Mouse (Mus musculus): ENCODE results near the gene Hoxd8. TPM values are rescaled to one million over a fixed set of nuclear protein-coding genes. Genes with fewer than 3 reads are reported as not detected.

The Hoxd8 gene
- polyA plus RNA-seq, 1 experiment from 2014 or later, result 1.5 TPM

GRCm38 (mm10) chr2:74699053-74699430, 5.4 kb upstream of the Hoxd8 start:
- Histone ChIP-seq H3K36me3 (no peaks in the 10 kb centered on the region), H3K4me2 (no peak overlapping the region), H3K4me1 (replicated peaks) (peaks cover 13% of the 10 kb centered on the region), H3K27ac (no peak overlapping the region), H3K4me3 (no peak overlapping the region), H3K9ac (no peak overlapping the region), H3K9me3 (no peaks in the 10 kb centered on the region), H3K27me3 (peaks cover 98% of the 10 kb centered on the region)
- 1% methylated on average over 17 of the region's 17 CpGs for WGBS
- ATAC-seq (ENCODE audit: low FRiP score), result no peak

- no peak overlapping the region for H3K4me3 ChIP-seq
These were observed 4.5 kb upstream of the Hoxd8 start for GRCm38 (mm10) chr2:74699664-74700545.

GRCm38 (mm10) chr2:74700546-74701112, 3.8 kb upstream of the Hoxd8 start:
- Histone ChIP-seq H3K9ac (no peak overlapping the region), H3K4me3 (no peak overlapping the region), H3K36me3 (no peaks in the 10 kb centered on the region), H3K27ac (no peak overlapping the region), H3K4me2 (no peak overlapping the region), H3K27me3 (peaks cover 98% of the 10 kb centered on the region), H3K4me1 (replicated peaks) (peaks cover 23% of the 10 kb centered on the region), H3K9me3 (no peaks in the 10 kb centered on the region)
- no peak for ATAC-seq (ENCODE audit: low FRiP score)
- WGBS, result 1% methylated on average over 22 of the region's 22 CpGs

More at GRCm38 (mm10) chr2:74699664-74700545, 4.5 kb upstream of the Hoxd8 start:
- H3K36me3 ChIP-seq, result no peaks in the 10 kb centered on the region
- no peak overlapping the region for H3K9ac ChIP-seq
- no peak overlapping the region for H3K27ac ChIP-seq
- H3K9me3 ChIP-seq, result no peaks in the 10 kb centered on the region
- no peak for ATAC-seq (ENCODE audit: low FRiP score)
- 2% methylated on average over 23 of the region's 23 CpGs for WGBS
- peaks cover 15% of the 10 kb centered on the region for H3K4me1 ChIP-seq (replicated peaks)
- no peak overlapping the region for H3K4me2 ChIP-seq
- H3K27me3 ChIP-seq, result peaks cover 98% of the 10 kb centered on the region

DNA sequence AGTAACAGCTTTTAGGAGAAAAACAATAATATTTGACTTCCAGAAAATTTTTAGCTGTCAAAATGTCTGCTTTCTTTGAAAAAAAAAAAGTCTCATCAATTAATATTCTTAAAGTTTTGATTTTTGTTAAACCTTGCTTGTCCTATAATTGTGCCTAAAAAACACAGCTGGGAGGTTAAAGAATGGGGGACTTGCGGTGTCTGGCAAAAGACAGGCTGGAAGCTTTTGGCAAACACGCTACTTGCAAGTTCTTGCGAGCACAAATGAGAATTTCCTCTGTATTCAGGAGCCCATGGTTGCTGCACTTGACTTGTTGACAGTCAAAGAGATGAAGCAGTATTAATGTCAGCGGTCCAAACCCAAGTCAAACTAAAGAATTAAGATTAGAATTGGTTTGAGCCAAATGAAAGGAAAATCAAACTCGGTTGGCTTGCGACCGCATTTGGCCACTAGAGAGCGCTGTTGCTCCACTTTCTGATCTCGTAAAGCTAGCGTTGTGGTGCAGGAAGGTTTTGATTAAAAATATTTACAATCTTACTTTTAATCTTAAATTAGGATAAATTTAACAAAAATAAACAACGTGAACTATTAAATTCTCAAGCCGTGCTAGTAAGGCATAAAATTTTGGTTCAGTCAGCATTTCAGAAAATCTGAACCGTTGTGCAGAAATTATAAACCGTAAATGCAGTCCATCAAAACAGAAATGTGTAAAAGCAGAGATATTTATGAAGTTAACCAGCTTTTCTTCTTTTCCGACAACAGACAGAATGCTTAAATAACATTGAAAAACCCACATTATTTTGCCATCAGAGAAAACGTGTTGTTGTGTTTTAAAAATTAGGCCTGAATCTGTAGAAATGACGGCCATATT, 2.2 kb upstream of the Hoxd8 start:
- no peak overlapping the region for H3K4me3 ChIP-seq
- peaks cover 96% of the 10 kb centered on the region for H3K27me3 ChIP-seq
- H3K27ac ChIP-seq, result no peak overlapping the region
- H3K36me3 ChIP-seq, result no peaks in the 10 kb centered on the region
- ATAC-seq (ENCODE audit: low FRiP score), result no peak
- WGBS, result 10% methylated on average over 17 of the region's 17 CpGs
- no peak overlapping the region for H3K4me2 ChIP-seq
- peaks cover 24% of the 10 kb centered on the region for H3K4me1 ChIP-seq (replicated peaks)
- H3K9ac ChIP-seq, result no peak overlapping the region
- H3K9me3 ChIP-seq, result no peaks in the 10 kb centered on the region

DNA sequence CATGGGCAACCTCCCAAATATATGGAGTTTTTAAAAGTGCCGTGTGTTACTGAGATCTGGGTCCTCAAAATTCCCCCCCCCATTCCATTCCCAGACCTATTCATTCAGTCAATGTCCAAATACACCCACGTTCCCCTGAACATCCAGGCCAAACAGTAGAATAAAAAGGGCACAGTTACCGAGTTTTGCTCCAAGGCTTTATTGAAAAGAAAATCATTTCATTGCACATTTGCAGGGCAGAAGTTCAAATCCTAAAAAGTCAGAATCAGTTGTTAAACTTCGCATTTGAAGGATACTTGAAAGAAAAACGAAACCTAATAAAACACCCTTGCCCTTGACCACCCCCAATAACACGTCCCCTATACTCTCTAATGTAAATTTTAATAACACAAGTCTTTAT, 1.6 kb upstream of the Hoxd8 start:
- Histone ChIP-seq H3K9ac (no peak overlapping the region), H3K36me3 (no peaks in the 10 kb centered on the region), H3K4me3 (no peak overlapping the region), H3K4me2 (no peak overlapping the region), H3K9me3 (no peaks in the 10 kb centered on the region), H3K4me1 (replicated peaks) (peaks cover 20% of the 10 kb centered on the region), H3K27ac (no peak overlapping the region), H3K27me3 (peaks cover 96% of the 10 kb centered on the region)
- ATAC-seq (ENCODE audit: low FRiP score), result no peak
- WGBS, result 7% methylated on average over 6 of the region's 6 CpGs

DNA sequence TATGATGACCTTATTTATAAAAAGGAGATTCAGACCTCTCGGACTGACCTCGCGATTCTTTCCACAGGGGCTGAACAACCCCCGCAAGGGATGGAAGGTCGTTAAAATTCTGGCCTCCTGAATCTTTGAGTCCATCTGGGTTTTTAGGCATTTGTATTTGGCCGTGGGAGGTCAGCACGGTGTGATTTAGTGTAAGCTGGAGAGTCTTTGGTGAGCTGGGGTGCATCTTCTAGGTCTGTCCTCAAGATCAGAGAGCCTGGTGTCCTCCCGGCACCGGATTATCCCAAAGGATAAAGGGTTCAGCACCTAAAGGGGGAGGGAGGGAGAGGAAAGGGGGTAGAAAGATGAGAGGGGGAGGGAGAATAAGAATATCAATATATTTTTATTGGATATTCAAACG, 1.1 kb upstream of the Hoxd8 start:
- no peaks in the 10 kb centered on the region for H3K9me3 ChIP-seq
- ATAC-seq (ENCODE audit: low FRiP score), result no peak
- H3K27ac ChIP-seq, result no peak overlapping the region
- no peak overlapping the region for H3K9ac ChIP-seq
- WGBS, result 3% methylated on average over 10 of the region's 10 CpGs
- no peak overlapping the region for H3K4me3 ChIP-seq
- peaks cover 96% of the 10 kb centered on the region for H3K27me3 ChIP-seq
- H3K36me3 ChIP-seq, result no peaks in the 10 kb centered on the region
- H3K4me1 ChIP-seq (replicated peaks), result peaks cover 15% of the 10 kb centered on the region
- H3K4me2 ChIP-seq, result no peak overlapping the region

DNA sequence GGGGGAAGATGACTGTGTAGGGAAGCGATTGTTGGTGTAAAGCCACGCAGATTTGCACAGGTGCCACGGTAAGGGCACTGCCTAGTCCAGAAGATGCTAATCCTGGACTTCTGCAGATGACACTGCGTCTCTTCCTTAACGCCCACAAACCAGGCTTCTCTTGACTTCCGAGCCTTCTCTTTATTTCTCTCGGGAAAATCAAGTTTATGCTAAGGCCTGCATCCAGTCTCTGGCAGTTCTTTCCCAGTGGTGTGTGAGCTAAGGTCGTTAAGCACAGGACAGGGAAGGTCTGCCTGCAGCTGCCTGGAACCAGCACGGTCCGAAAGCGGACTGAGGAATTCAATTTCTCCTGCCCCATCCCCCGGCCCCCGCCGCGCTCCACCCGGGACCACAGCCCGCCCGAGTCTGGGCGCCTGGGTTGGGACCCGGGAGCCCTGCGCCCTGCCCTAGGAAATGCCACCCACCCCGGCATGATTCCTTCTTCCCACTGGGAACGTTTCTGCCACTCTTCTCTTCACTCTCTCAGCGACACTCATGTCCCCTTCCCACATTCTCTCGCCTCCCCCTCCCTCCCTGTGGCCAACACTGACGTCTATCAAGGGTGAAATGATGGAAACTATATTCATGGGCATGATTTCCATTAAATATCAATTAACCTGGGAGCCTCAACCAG, 559 bp upstream of the Hoxd8 start:
- peaks cover 11% of the 10 kb centered on the region for H3K4me1 ChIP-seq (replicated peaks)
- H3K27me3 ChIP-seq, result peaks cover 96% of the 10 kb centered on the region

DNA sequence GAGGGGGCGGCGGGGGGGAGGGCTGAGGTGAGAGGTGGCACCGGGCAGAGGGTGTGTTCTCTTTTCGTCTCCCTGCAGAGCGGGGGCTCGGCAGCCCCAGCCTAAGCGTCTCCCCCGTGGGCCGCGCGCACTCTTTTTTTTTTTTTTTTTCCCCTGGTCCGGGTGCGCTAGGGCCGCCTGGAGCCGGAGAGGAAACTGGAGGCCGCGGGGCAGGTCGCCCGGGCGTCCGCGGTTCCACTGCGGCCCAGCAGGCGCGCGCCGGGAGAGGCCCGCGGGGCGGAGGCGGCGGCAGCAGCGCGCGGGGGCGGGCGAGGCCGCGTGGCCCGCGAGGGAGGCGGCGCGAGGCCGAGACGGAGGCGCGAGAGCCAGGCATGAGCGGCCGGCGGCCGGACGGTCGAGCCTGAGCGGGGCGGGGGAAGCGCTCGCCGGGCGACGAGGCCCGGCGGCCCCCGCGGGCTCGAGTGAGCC, 618 bp downstream of the Hoxd8 start:
- peak overlapping the region; percentile 52 for H3K4me2 ChIP-seq
- H3K27me3 ChIP-seq, result peaks cover 96% of the 10 kb centered on the region
- H3K4me1 ChIP-seq (replicated peaks), result peaks cover 11% of the 10 kb centered on the region
- H3K27ac ChIP-seq, result peak overlapping the region; percentile 53
- no peaks in the 10 kb centered on the region for H3K9me3 ChIP-seq
- peak overlapping the region; percentile 53; the same call in 1 of the 2 replicates for H3K9ac ChIP-seq
- no peak for ATAC-seq (ENCODE audit: low FRiP score)
- WGBS, result under 1% methylated on average over 30 of the region's 66 CpGs
- peak overlapping the region; percentile 37 for H3K4me3 ChIP-seq
- no peaks in the 10 kb centered on the region for H3K36me3 ChIP-seq

More for the DNA sequence above, 559 bp upstream of the Hoxd8 start:
- no peaks in the 10 kb centered on the region for H3K36me3 ChIP-seq
- no peak overlapping the region for H3K27ac ChIP-seq
- H3K4me2 ChIP-seq, result no peak overlapping the region
- no peak overlapping the region for H3K4me3 ChIP-seq
- ATAC-seq (ENCODE audit: low FRiP score), result no peak
- H3K9me3 ChIP-seq, result no peaks in the 10 kb centered on the region
- no peak overlapping the region for H3K9ac ChIP-seq
- WGBS, result 1% methylated on average over 26 of the region's 26 CpGs

DNA sequence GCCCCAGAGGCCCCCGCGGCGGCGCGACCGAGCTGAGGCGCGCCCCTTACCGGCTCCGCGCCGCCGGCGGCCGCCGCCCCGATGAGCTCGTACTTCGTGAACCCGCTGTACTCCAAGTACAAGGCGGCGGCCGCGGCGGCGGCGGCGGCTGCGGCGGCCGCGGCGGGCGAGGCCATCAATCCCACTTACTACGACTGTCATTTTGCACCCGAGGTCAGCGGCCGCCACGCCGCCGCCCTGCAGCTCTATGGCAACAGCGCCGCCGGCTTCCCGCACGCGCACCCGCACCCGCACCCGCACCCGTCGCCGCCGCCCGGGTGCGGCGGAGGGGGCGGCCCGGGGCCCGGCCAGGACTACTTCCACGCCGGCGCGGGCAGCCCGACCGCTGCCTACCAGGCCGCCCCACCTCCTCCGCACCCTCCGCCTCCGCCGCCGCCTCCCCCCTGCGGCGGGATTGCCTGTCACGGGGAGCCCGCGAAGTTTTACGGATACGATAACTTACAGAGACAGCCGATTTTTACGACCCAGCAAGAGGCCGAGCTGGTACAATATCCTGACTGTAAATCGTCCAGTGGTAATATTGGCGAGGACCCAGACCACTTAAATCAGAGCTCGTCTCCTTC, 1.2 kb downstream of the Hoxd8 start:
- peak overlapping the region; percentile 53; the same call in 1 of the 2 replicates for H3K9ac ChIP-seq
- peaks cover 11% of the 10 kb centered on the region for H3K4me1 ChIP-seq (replicated peaks)
- 0% methylated on average over 39 of the region's 85 CpGs for WGBS
- H3K36me3 ChIP-seq, result no peaks in the 10 kb centered on the region
- H3K27ac ChIP-seq, result peak overlapping the region; percentile 53
- peaks cover 96% of the 10 kb centered on the region for H3K27me3 ChIP-seq
- H3K9me3 ChIP-seq, result no peaks in the 10 kb centered on the region
- peak overlapping the region; percentile 52 for H3K4me2 ChIP-seq
- ATAC-seq (ENCODE audit: low FRiP score), result no peak
- peak overlapping the region; percentile 37 for H3K4me3 ChIP-seq

DNA sequence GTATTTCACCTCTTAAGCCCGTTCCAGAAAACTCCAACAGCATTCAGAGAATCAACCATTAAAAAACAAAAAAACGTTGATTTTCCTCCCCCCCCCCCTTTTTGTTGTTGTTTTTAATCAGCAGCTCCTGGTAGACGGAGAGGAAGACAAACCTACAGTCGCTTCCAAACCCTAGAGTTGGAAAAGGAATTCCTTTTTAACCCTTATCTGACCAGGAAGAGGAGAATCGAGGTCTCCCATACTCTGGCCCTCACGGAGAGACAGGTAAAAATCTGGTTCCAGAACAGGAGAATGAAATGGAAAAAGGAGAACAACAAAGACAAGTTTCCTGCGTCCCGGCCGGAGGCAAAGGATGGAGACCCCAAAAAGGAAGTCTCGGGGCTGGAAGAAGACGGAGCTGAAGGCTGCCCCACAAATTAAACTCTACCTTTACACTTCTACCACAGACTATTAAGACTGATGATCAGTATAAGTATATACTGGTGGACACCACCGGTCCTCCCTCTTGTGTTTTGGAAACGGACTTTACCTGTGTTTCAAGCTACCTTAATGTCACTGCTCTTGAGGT, 2.1 kb downstream of the Hoxd8 start:
- Histone ChIP-seq H3K27me3 (peaks cover 95% of the 10 kb centered on the region), H3K4me1 (replicated peaks) (peaks cover 11% of the 10 kb centered on the region), H3K27ac (no peak overlapping the region), H3K9ac (no peak overlapping the region), H3K9me3 (no peaks in the 10 kb centered on the region), H3K4me3 (peak overlapping the region; percentile 2; the same call in 1 of the 2 replicates), H3K4me2 (0 out of 2 replicates have a peak overlapping the region, but pooled peaks have one; percentile 11), H3K36me3 (no peaks in the 10 kb centered on the region)
- 3% methylated on average over 13 of the region's 13 CpGs for WGBS
- no peak for ATAC-seq (ENCODE audit: low FRiP score)

DNA sequence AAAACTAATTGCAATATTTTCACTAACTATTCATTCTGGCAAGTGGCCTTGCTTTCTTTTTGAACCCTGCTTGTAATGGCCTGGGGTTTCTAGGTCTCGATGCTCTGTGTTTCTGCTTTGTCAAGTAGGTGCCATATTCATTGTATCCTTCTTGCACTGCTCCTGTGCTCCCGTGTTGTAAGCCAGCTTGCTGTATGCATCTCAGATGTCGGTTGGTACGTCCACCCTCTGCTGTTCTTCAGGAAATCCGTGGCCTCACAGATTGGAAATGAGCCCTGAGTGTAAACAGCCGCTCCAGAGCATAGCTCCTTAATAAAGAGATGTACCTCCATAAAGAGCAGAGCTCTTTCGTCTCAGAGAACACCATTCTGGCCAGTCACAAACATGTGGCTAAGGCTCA, 3.2 kb downstream of the Hoxd8 start:
- H3K27ac ChIP-seq, result no peak overlapping the region
- H3K36me3 ChIP-seq, result no peaks in the 10 kb centered on the region
- no peaks in the 10 kb centered on the region for H3K9me3 ChIP-seq
- H3K9ac ChIP-seq, result no peak overlapping the region
- peaks cover 18% of the 10 kb centered on the region for H3K4me1 ChIP-seq (replicated peaks)
- H3K4me2 ChIP-seq, result 0 out of 2 replicates have a peak overlapping the region, but pooled peaks have one; percentile 4
- peaks cover 97% of the 10 kb centered on the region for H3K27me3 ChIP-seq
- ATAC-seq (ENCODE audit: low FRiP score), result no peak
- H3K4me3 ChIP-seq, result peak overlapping the region; percentile 7; the same call in 1 of the 2 replicates
- WGBS, result 9% methylated on average over 7 of the region's 7 CpGs
